Mouse (Mus musculus): Measurements from ENCODE around the gene Grik3.

DNA sequence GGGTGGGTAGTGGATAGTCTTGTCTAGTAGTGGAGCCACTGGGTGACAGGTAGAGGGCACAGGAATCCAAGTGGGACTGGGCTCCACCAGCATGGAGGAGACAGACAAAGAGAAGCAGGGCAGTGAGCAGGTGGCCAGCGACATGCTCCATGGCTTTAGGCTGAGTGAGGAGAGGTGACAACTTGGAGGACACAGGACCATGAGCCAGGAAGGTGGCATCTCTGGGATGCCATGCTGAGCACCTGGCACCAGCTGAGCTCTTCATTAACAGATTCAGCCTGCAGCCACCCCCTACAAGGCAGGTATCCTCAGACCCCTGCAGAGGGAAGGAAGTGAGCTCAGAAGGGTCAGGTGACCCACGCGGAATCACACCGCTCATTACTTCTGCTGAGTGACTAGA is 248.3 kb downstream of the Grik3 start:
- no peak for TF ChIP-seq GATA1 (IDR thresholded peaks at IDR 0.05; ENCODE audit: low read length)
- no peak for TF ChIP-seq TAL1 (IDR thresholded peaks at IDR 0.05; ENCODE audit: low read length)
